Mouse (Mus musculus): Measurements from ENCODE around the gene Fli1.

Fli1 gene

GRCm38 (mm10) chr9:32549462-32550384, 7.1 kb upstream of the Fli1 start:
- 57% methylated on average over 6 of the region's 6 CpGs for WGBS

GRCm38 (mm10) chr9:32546731-32547130, 4.1 kb upstream of the Fli1 start:
- WGBS = 80% methylated on average over 2 of the region's 2 CpGs

DNA sequence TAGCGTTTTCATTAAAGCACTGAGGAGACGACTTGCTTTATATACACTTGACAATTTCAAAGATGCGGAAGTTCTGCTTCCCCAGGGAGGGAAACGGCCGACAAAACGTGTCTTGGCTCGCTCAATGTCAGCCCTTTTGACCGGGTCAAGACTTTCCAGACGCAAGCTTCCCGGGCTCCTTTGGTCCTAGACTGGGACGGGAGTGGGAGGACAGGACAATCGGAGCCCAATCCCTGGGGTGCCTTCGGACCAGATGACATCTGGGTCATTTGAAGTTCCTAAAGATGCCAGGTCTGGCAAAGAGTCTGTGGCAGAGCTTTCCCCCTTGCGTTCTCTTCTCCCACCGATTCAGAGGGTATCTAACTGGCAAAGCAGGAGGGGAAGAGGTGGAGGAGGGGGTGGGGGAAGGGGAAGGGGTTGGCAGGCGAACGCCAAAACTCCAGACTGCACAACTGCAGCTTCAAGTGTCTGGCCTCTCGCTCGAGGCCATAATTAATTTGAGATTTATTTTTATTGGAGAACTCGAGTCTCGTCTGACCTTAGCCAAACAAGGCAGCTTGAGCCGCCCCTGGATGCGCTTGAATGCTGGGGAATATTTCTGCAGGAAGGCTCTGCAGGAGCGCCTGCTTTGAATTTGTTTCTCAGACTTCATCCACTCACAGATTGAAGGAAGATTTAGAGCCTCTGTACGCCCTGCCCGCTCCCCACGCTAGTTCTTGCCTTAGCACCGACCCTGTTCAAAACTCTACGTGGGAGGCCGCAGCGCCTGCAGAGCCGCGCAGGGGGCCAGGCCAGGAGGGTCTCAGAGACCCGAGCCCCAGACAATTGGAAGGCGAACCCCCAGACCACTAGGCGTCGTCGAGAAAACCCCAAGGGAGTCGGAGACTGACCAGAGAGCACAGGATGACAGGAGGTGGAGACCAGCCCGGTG, 2.3 kb upstream of the Fli1 start:
- WGBS = 10% methylated on average over 40 of the region's 40 CpGs

DNA sequence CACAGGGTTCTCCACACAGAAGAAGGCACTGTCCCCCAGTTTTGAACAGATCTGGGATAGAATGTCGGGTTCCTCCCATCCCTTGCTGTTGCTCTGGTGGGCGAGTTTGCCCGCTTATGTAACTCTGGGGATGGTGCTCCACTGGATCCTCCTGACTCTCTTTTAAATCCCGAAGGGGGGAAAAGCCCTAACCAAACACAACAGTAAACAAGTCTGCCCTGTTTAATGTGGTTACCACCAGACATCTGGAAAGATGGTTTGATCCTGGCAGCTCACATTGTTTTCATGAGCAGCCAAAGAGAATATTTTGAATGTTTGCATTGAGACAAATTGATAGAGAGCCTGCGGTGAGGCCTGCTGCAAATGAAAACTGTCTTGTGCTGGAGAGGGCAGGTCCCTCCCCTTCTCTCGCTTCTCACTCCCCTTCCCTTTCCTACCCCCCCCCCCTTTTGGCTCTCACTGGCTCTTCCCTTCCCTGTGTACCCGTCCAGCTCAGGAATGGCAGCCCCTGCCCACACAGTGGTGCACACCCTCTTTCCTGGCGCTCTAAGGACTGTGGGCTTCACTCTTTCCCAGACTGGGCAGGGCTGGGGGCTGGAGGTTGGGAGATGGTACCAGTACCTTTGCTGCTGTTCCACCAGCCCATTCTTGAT, 1.4 kb upstream of the Fli1 start:
- 37% methylated on average over 8 of the region's 8 CpGs for WGBS

DNA sequence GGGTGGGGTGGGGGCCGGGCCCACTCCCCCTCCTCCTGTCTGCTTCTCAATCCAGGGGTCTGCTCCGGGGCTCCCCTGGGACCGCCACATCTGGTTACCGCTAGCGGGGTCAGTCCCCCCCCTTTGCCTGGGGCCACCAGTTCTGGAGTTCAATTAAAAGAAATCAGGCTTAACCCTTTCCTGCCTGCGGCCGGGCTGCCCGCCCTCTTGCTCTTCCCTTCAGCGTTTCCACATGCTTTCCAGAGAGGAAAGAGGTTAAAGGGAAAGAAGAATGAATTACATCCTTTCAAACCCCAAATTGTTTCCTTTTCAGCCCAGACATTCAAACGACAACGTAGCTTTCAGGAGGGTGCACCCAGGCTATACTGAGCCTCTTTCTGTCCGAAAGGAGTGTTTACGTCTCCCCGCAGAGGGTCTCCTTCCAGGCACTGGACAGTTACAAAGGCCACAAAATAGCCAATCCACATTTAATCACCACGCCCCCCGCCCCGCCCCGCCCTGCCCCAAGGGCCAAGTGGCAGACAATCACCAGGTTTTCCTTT, 450 bp upstream of the Fli1 start:
- WGBS = 5% methylated on average over 18 of the region's 18 CpGs

DNA sequence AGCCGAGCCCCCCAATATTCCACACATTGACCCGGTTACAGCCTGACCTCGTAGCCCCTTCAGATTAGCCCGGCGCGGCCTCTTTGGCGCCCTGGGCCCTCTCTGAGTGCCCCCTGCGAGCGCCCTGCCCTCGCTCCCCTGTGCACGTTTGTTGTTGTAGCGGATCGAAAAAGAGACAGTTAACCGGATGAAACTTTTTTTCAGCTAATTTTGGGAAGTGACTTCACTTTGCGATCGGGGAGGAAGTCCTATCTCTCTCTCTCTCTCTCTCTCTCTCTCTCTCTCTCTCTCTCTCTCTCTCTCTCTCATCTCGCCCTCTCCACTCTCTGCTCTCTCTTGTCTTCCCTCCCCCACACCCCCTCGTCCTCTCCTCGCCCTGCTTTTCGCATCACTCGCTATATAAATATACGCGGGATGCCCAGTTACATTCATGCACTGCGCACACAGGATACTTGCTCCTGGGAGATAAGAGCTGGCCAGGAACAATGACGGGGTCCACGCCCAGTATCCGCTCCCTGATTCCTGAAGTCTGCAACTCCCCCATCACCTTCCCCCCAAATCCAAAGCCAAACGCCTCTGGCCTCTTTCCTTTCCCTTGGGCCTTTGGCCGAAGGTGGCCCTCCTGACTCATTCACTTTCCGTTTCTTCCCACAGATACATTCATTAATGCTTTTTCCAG, 1.3 kb downstream of the Fli1 start:
- 1% methylated on average over 30 of the region's 30 CpGs for WGBS

DNA sequence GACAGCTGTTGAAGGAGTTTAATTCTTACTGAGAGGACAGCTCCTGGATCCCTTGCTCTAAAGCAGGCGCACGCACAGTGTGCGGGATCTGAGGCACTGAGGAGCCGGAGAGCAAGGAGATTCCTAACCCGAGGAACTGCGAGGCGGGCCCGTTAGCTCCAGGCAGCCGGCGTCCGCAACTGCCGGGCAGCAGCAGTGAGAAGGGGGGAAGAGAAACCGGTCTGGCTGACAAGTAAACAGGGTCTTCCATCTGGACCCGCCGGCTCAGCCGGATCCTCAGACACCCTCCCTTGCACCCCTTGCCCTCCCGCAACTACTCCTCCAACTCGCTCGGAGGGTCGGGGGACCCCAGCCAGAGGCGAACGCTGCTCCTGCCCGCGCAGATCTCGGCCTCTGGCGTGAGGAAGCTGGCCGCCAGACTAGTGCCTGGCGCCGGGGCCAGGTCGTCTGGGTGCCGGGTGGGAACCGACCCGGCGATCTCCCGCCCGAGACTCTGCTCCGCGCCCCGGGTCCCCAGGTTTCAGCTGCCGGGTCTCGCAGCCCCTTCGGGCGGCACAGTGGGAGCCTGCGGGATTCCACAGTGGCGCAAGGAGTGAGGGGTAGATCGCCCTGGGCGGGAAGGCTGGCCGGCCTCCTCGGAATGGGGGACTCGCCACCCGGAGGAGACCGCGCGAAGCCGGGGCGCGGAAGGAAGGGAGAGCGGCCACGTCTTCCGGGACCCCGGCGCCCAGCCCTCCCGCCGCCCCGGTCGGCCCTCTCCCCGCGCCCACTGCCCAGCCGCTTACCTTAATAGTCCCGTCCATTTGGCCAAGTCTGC, 2.0 kb downstream of the Fli1 start:
- WGBS = under 1% methylated on average over 70 of the region's 70 CpGs

DNA sequence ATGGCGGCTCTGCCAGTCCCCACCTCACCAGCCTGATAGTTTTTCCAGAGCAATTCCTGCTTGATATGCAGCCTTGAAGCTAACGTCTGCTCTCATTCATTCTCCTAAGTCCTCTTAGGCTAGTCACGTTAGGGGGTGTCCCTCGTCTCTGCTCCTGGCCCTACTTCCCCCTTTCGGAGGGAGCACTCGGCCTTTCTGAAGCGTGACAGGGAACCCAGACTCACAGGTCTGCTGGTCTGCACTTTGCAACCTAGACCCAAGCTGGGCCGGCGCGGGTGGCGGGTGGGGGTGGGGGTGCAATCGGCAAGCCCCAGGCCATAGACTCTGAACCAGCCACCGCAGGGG, 2.6 kb downstream of the Fli1 start:
- 12% methylated on average over 13 of the region's 13 CpGs for whole genome bisulfite sequencing

GRCm38 (mm10) chr9:32539321-32539761, 3.3 kb downstream of the Fli1 start:
- WGBS = 62% methylated on average over 3 of the region's 3 CpGs

DNA sequence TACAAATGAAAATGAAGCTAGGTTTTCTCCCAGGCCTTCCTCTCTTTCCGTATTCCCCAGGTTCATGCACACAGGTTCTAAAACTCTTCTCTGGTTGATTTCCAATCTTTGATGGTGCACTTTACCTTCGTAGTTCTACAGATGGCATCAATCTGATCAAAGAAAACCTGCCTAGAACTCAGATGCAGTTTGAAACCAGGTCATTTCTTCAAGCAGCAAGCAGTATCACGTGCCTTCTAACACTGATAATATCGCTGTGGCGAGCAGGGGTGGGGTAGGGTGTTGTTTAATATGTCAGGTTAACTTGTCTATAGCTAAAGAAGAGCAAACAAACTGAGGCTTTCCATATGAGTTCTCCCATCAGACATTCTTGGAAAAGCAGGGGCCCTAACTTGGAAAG, 4.5 kb downstream of the Fli1 start:
- WGBS = 81% methylated on average over 5 of the region's 5 CpGs

GRCm38 (mm10) chr9:32537706-32538105, 5.0 kb downstream of the Fli1 start:
- WGBS = 85% methylated on average over 6 of the region's 6 CpGs

GRCm38 (mm10) chr9:32535201-32535955, 7.3 kb downstream of the Fli1 start:
- 75% methylated on average over 2 of the region's 2 CpGs for WGBS

- 82% methylated on average over 11 of the region's 11 CpGs for WGBS
These were observed 8.5 kb downstream of the Fli1 start for GRCm38 (mm10) chr9:32534025-32534615.

DNA sequence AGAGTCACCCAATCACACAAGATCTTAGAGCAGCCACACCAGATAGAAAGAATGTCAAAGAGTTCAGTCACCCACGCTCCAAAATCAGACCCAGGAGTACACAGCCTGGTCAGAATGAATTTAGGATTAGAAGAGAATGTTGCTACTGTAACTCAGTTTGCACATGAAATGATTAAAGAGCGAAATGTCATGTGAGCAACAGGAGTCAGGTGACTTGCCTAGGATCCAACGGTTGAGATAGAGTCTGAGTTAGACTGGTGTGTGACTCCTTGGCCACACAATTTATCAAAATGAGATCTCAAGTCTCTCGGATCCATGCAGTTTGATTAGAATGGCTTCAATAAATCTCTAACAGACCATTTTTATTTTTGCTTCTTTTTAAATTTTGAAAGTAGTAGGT, 11.1 kb downstream of the Fli1 start:
- WGBS = 90% methylated on average over 4 of the region's 4 CpGs

GRCm38 (mm10) chr9:32530975-32531374, 11.7 kb downstream of the Fli1 start:
- WGBS = 62% methylated on average over 1 of the region's 1 CpGs

DNA sequence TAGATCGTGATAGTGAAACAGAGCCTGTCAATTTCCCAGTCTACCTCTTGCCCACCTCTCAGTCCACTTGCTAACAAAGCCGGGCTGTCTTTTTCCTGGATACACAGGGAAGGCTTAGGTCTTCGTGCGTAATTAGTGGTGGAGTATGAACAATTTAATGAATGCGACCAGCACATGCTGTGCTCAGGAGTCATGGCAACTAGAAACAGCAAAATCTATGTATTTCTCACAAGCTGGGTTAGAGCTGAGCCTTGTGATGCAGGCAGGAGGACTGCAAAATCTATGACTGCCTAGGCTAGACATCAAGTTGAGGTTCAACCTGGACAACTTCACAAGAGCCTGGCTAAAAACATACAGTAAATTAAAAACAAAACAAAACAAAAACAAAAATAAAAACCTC, 12.5 kb downstream of the Fli1 start:
- 42% methylated on average over 5 of the region's 5 CpGs for WGBS

GRCm38 (mm10) chr9:32529594-32529993, 13.1 kb downstream of the Fli1 start:
- WGBS = 82% methylated on average over 5 of the region's 5 CpGs

DNA sequence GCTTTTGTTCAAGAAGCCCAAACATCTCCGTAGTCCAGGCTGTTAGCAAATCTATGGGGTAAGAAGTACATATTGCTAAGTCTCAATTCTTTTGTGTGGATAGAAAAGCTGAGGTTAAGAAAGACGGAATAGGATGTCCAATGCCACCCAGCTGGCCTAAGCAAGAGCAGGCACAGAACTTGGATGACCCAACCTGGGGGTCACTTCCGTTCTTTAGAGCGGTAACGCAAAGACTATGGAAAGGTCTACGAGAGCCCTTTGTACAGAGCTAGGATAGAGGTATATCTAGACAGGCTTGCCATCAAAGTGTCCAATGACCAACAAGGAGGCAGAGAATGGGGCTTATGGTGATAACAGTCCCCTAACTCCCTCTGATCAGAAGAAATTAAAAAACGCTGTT, 15.3 kb downstream of the Fli1 start:
- WGBS = 87% methylated on average over 7 of the region's 7 CpGs

DNA sequence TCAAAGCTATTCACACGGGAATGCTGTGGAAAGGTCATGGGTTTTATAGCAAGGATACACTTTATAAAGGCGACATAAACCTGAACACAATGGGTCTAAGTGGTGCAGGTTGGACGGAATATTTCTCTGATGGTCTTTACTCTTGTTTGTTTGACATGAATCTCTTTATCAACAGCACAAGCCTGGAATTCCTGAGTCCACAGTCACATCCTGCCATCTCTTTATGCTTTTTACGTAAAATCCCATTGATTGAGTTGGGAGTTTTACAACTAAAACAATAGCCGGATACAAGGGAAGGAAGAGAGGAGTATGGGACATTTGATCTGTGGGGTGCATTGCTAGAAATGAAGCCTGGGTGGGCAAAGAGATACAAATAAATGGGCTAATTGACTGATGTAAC, 16.9 kb downstream of the Fli1 start:
- 83% methylated on average over 5 of the region's 5 CpGs for WGBS
